Mouse (Mus musculus) heart, embryonic 16.5 days (tissue): ENCODE data around the gene Emilin1. TPM values are rescaled to one million over a fixed set of nuclear protein-coding genes. Genes with fewer than 3 reads are reported as not detected.

Source experiments
- ATAC-seq: fragments of 200-750 bp; cut with Nextera tagmentation; replicated peaks from 2 replicates; pipeline ENCODE4 v1.8.0; 2017; ENCODE audit warnings: moderate number of reproducible peaks; ENCODE audit not compliant: insufficient read depth, low FRiP score; ENCODE audit errors: extremely low read depth
- H3K27ac ChIP-seq: fragments of 300-500 bp; sonication (generic); 2 replicates; pipeline ENCODE4 v1.5.1; 2014; ENCODE audit warnings: mild to moderate bottlenecking, low read length, control low read depth, moderate library complexity
- H3K27me3 ChIP-seq: fragments of 300-500 bp; sonication (generic); 2 replicates; pipeline ENCODE4 v1.6.1; 2014; ENCODE audit warnings: low read length, mixed read lengths; ENCODE audit not compliant: control insufficient read depth, insufficient read depth
- H3K36me3 ChIP-seq: fragments of 300-500 bp; sonication (generic); 2 replicates; pipeline ENCODE4 v1.6.1; 2014; ENCODE audit not compliant: control insufficient read depth, insufficient read depth
- H3K4me1 ChIP-seq: fragments of 300-500 bp; sonication (generic); 2 replicates; pipeline ENCODE4 v1.6.1; 2014; ENCODE audit warnings: low read length, mixed read lengths; ENCODE audit not compliant: control insufficient read depth, insufficient read depth
- H3K4me2 ChIP-seq: fragments of 300-500 bp; sonication (generic); 2 replicates; pipeline ENCODE4 v1.6.1; 2014; ENCODE audit warnings: low read depth, mild to moderate bottlenecking, control low read depth, low read length
- H3K4me3 ChIP-seq: fragments of 300-500 bp; sonication (generic); 2 replicates; pipeline ENCODE4 v1.5.1; 2014; ENCODE audit warnings: mild to moderate bottlenecking, control low read depth, low read length
- H3K9ac ChIP-seq: fragments of 300-500 bp; sonication (generic); 2 replicates; pipeline ENCODE4 v1.6.1; 2014; ENCODE audit warnings: low read length, control low read depth
- H3K9me3 ChIP-seq: fragments of 300-500 bp; sonication (generic); replicated peaks from 2 replicates; pipeline ENCODE4 v1.6.1; 2016; ENCODE audit warnings: low read length; ENCODE audit not compliant: control insufficient read depth
- WGBS: fragments of 180-500 bp; shearing (Covaris S2); extraction: QIAGEN DNeasy Blood & Tissue Kit; methylation state at CpG from one replicate; pipeline ENCODE4 v1.1.7; 2014; 5-methylcytosine and 5-hydroxymethylcytosine counted together
- polyA plus RNA-seq: library from polyadenylated mRNA; unstranded; fragments of >200 nt; fragmentation: Nextera tagmentation; extraction: Ambion mirVana; gene quantifications from 2 replicates; pipeline ENCODE4 v1.2.1, GENCODE M21; 2015

The Emilin1 gene
- polyA plus RNA-seq, 1 experiment from 2014 or later: 145 TPM

DNA sequence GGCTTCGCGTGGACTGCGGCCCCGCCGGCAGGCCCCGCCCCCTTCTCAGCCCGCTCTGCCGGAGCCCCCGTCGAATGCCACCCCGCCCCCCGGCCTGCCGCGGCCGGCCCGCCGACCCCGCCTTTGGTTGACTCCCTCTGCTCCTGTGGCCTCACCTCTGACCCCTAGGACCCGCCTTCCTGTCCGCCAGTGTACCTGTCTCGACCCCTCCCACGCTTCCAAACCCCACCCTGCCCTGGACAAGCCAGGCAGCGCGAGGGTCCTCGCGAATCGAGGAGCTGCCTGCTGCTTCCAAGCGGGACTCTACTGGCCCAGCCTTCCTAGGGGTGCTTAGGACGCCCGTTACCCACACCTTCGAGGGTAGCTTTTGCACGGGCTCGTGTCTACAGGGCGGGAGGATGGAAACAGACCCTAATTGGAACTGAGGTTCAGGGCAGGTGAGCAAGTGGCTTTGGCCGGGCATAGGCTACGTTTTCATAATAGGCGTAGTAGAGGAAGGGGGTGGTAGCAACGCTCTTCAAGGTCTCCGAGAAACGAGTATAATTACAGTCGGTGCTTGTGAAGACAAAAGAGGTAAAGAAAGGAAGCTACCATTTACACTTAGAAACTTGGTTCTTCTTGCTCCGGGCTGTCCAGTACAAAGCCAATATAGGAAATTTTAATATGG lies 24.0 kb upstream of the Emilin1 start:
- Histone ChIP-seq H3K9me3 (no peaks in the 10 kb centered on the region), H3K27ac (peak overlapping the region; percentile 91), H3K4me2 (peak overlapping the region; percentile 84), H3K9ac (peak overlapping the region; percentile 91), H3K4me1 (peaks cover 16% of the 10 kb centered on the region), H3K4me3 (peak overlapping the region; percentile 86), H3K36me3 (peaks cover 30% of the 10 kb centered on the region), H3K27me3 (no peaks in the 10 kb centered on the region)
- WGBS: under 1% methylated on average over 29 of the region's 42 CpGs
- peak; percentile 20 for ATAC-seq

DNA sequence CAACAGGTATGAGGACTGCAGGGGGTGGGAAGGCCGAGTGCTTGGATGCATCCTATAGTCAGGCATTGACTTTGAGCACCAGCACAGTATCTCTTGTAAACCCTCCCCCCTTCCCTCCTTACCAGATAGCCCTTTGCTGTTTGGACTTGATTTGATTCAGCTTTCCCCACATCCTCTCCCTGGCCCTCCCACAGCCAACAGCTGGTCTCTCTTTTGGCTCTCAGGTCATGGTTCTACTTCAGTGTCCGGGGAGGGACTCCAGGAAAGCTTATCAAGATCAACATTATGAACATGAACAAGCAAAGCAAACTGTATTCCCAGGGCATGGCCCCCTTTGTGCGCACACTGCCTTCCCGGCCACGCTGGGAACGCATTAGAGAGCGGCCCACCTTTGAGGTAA lies 22.8 kb upstream of the Emilin1 start:
- Histone ChIP-seq H3K27me3 (no peaks in the 10 kb centered on the region), H3K27ac (no peak overlapping the region), H3K36me3 (peaks cover 34% of the 10 kb centered on the region), H3K4me2 (peak overlapping the region; percentile 84), H3K4me3 (no peak overlapping the region), H3K9me3 (no peaks in the 10 kb centered on the region), H3K9ac (no peak overlapping the region), H3K4me1 (peaks cover 16% of the 10 kb centered on the region)
- WGBS: 80% methylated on average over 7 of the region's 7 CpGs
- ATAC-seq: no peak

DNA sequence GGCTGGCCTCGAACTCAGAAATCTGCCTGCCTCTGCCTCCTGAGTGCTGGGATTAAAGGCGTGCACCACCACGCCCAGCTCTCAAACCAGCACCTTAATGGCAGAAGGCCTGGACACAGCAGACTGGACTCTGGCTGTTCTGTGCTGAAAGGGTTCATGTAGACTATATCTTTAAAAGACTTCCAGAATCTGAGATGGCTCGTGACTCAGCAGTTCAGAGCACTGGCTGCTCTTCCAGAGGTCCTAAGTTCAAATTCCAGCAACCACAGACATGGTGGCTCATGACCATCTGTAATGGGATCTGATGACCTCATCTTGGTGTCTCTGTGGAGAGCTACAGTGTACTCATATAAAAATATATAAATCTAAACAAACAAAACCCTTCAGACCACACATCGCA lies 11.3 kb upstream of the Emilin1 start:
- H3K27ac ChIP-seq: no peak overlapping the region
- H3K4me3 ChIP-seq: no peak overlapping the region
- H3K27me3 ChIP-seq: no peaks in the 10 kb centered on the region
- H3K4me1 ChIP-seq: peaks cover 18% of the 10 kb centered on the region
- no peak overlapping the region for H3K4me2 ChIP-seq
- peaks cover 21% of the 10 kb centered on the region for H3K36me3 ChIP-seq
- ATAC-seq: no peak
- no peak overlapping the region for H3K9ac ChIP-seq
- 89% methylated on average over 5 of the region's 5 CpGs for WGBS
- no peaks in the 10 kb centered on the region for H3K9me3 ChIP-seq

DNA sequence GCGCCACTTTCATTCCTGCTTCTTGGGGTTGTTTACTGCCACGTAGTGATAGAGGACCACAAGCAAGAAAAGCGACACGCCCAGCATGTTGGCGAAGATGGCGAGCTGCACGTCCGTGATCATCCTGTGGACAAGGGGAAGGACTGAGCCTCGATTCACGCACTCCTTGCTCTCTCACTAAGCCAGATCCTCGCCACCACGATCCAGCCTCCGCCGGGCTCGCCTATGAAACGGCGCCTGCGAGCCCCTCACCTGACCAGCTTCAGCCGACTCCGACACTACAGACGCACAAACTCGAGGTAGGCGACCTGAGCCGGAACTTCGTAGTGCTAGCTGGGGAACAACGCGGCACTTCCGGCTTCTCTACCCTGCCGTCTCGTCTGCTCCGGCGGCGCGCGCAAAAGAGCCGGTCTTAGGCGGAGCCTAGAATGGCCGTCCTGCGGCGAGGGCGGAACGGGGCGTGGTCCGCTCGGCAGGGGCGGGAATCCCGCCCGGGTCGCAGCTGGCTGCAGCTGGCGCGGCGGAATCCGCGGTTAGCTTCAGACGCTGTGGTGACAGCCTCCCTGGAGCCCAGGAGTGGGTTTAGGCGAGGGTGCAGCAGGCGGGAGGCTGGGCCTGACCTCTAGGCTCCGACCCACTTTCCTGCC lies 5.7 kb upstream of the Emilin1 start, which contains the start of gene Ost4:
Gene Ost4, minus strand, starts transcription at position 376 of the 647 bp plus-strand sequence.
- H3K27ac ChIP-seq: peak within 1 kb of the TSS; percentile 93
- peaks cover 48% of the 10 kb centered on the region for H3K4me1 ChIP-seq
- H3K27me3 ChIP-seq: no peaks in the 10 kb centered on the region
- peak within 1 kb of the TSS; percentile 96 for H3K4me2 ChIP-seq
- peak; percentile 91 for ATAC-seq
- no peaks in the 10 kb centered on the region for H3K9me3 ChIP-seq
- peaks cover 18% of the 10 kb centered on the region for H3K36me3 ChIP-seq
- WGBS: under 1% methylated on average over 58 of the region's 58 CpGs
- H3K9ac ChIP-seq: peak within 1 kb of the TSS; percentile 85
- peak within 1 kb of the TSS; percentile 86 for H3K4me3 ChIP-seq

DNA sequence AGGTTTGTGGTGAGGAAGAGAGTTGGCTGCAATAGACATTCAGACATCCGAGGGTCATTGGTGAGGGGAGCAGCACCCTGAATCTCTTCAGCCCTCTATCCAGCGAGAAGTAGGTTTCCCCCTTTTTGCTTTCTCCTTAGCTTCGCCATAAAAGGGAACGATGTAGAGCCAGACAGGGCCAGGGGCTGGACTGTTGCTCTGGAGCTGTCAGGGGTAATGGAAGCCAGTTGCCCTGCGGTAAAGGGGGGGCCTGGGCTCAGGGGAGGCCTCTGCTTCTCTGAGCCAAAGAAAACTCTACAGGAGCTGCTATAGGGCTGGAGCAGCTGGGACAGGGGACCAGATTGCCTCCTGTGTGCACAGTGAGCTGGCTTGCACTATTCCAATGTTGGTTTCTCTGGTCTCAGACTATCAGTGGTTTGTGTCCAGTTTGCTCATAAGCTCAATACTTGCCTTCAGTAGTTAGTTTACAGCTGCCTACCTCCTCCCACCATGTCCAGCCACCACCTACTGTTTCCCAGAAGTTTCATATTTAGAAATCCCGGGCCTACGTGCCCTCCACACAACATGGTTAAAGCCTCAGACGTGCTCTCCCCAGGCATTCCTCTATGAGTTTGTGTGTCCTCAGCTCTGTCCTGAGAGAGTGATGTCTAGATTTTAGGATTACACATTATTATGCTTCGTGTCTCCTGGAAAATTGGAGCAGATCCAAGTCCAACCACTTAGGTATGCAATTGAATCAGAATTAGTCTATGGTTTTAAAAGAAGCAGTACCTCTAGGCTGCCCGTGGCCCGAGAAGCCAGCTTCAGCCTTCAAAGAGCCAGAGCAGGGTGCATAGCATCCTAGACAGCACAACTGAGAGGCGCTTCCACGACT lies 4.5 kb upstream of the Emilin1 start:
- peaks cover 57% of the 10 kb centered on the region for H3K4me1 ChIP-seq
- peaks cover 17% of the 10 kb centered on the region for H3K36me3 ChIP-seq
- H3K4me3 ChIP-seq: peak overlapping the region; percentile 86
- H3K9me3 ChIP-seq: no peaks in the 10 kb centered on the region
- ATAC-seq: peak; percentile 51
- H3K9ac ChIP-seq: peak overlapping the region; percentile 85; the same call in 1 of the 2 replicates
- H3K4me2 ChIP-seq: peak overlapping the region; percentile 96
- peak overlapping the region; percentile 93 for H3K27ac ChIP-seq
- no peaks in the 10 kb centered on the region for H3K27me3 ChIP-seq
- 25% methylated on average over 13 of the region's 13 CpGs for WGBS

DNA sequence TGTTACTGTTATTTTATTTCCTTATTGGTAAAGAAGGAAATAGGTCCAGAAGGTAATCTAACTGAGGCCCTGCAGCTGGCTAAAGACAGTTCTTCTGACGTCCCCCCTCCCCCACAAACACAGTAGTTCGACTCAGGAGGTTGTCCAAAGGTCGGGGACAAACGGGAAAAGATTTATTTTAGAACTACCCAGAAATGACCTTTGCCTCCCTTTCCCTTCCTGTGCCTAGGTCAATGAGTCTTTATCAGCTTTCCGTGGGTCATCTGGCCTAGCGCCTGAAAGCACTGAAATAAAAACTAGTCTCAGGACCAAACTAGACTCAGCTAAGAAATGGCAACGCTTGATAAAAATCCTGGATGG lies 3.9 kb upstream of the Emilin1 start:
- H3K4me2 ChIP-seq: peak overlapping the region; percentile 14; the same call in 1 of the 2 replicates
- H3K9ac ChIP-seq: no peak overlapping the region
- no peak for ATAC-seq

DNA sequence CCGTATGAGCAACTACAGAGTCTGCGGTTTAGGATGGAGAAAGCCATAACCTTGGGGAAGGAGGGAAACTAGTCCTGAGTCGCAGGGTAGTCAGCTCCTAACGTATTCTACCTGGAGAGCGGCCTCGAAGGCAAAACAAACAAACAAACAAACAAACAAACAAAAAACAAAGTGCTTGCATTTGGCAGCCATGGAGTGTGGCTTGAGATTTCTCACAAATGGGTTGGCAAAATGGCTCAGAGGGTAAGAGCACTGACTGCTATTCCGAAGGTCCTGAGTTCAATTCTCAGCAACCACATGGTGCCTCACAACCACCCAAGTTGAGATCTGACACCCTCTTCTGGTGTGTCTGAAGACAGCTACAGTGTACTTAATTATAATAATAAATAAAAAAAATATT lies 3.3 kb upstream of the Emilin1 start:
- Histone ChIP-seq H3K4me1 (peaks cover 57% of the 10 kb centered on the region), H3K9me3 (no peaks in the 10 kb centered on the region), H3K9ac (no peak overlapping the region), H3K27ac (peak overlapping the region; percentile 93), H3K27me3 (no peaks in the 10 kb centered on the region), H3K4me3 (no peak overlapping the region), H3K36me3 (peaks cover 5% of the 10 kb centered on the region), H3K4me2 (no peak overlapping the region)
- ATAC-seq: no peak
- 81% methylated on average over 7 of the region's 7 CpGs for WGBS

More for the DNA sequence above, 3.9 kb upstream of the Emilin1 start:
- Histone ChIP-seq H3K27ac (peak overlapping the region; percentile 93), H3K4me1 (peaks cover 57% of the 10 kb centered on the region), H3K27me3 (no peaks in the 10 kb centered on the region), H3K9me3 (no peaks in the 10 kb centered on the region), H3K4me3 (no peak overlapping the region), H3K36me3 (peaks cover 11% of the 10 kb centered on the region)
- WGBS: 25% methylated on average over 7 of the region's 7 CpGs

DNA sequence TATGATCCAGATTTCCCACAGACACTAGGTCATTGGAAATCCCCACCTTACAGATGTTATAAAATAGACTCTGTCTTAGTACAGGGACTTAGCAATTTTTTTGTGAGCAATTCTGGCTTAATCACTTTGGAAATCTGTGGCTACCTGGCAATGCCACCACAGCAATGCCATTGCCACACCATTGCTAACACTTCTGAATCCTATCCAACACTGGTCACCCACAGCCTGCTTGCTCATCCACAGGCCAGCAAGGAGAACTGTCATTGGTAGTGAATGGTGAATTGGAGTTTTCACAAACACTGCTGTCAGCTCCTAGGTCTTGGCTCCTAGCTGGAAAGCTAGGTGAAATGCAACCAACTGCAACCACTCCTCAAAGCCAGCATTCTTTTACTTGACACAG lies 2.7 kb upstream of the Emilin1 start:
- Histone ChIP-seq H3K27me3 (no peaks in the 10 kb centered on the region), H3K36me3 (no peaks in the 10 kb centered on the region), H3K27ac (no peak overlapping the region), H3K4me3 (no peak overlapping the region), H3K9ac (no peak overlapping the region), H3K4me1 (peaks cover 54% of the 10 kb centered on the region), H3K9me3 (no peaks in the 10 kb centered on the region), H3K4me2 (no peak overlapping the region)
- no peak for ATAC-seq

DNA sequence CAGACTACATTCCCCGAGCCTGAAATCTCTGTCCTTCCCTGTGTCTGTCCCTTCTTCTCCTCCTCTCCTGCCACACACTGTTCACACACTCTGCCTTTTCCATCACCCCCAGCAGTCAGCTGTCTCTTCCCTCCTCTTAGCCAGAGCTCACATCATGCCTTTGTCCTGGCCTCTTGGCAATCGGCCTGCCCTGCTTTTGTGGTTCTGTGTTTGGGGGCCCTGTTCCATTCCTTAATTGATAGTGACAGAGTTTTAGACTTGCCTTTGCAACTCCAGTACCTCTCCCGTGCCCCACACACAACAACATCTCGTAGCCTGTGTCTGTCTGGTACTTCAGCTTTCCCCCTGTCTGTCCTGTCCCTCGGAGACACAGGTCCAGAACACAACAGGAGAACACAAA lies 1.0 kb upstream of the Emilin1 start:
- no peaks in the 10 kb centered on the region for H3K9me3 ChIP-seq
- no peak overlapping the region for H3K4me2 ChIP-seq
- H3K9ac ChIP-seq: no peak overlapping the region
- 44% methylated on average over 5 of the region's 5 CpGs for WGBS
- H3K4me3 ChIP-seq: no peak overlapping the region
- ATAC-seq: no peak
- peaks cover 51% of the 10 kb centered on the region for H3K4me1 ChIP-seq
- H3K27ac ChIP-seq: peak overlapping the region; percentile 96
- H3K27me3 ChIP-seq: no peaks in the 10 kb centered on the region
- no peaks in the 10 kb centered on the region for H3K36me3 ChIP-seq
